Mouse (Mus musculus) heart, postnatal 0 days (tissue): Measurements from ENCODE around the gene Olfr1043.

Experiments
- CTCF ChIP-seq: IDR thresholded peaks from 2 replicates; pipeline ENCODE4 v1.5.1; 2016; ENCODE audit warnings: antibody characterized with exemption, control low read depth, low read depth
- EP300 ChIP-seq: IDR thresholded peaks from 2 replicates; pipeline ENCODE4 v1.6.1; 2016; ENCODE audit warnings: antibody characterized with exemption, low read depth

DNA sequence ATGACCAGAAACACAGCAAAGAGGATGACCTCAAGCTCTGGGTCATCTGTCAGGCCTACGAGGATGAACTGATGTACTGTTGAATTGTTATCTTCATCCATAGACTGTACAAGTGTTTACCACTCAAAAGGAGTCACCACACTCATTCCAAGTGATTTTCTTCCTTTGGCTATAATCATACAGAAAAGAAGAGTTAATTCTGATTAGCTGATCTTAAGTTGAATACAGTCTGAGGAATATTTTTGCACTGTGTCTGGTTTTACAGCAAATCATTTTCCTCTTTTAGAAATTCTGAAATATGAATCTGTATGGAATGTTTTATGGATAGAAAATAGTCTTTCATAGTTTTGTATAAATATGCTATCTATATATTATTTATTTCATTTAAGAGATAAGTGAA lies 20.7 kb downstream of the Olfr1043 start, which contains the start of gene Olfr1040:
- TF ChIP-seq CTCF = no peak
- TF ChIP-seq EP300 = no peak
